Mouse (Mus musculus): ENCODE measurements around the gene Zfp668. TPM values are rescaled to one million over a fixed set of nuclear protein-coding genes. Genes with fewer than 3 reads are reported as not detected.

The Zfp668 gene
- polyA plus RNA-seq, 1 experiment: 18.0 TPM

GRCm38 (mm10) chr7:127912938-127913337 lies 36.3 kb upstream of the Zfp668 start:
- peaks cover 56% of the 10 kb centered on the region for H3K36me3 ChIP-seq (replicated peaks; ENCODE audit: low read length)
- no peaks in the 10 kb centered on the region for H3K9me3 ChIP-seq
- peaks cover 22% of the 10 kb centered on the region for H3K4me1 ChIP-seq
- H3K27me3 ChIP-seq (replicated peaks): no peaks in the 10 kb centered on the region
- H3K4me3 ChIP-seq (replicated peaks): peak overlapping the region; percentile 96
- TF ChIP-seq FLI1 (IDR thresholded peaks at IDR 0.05; ENCODE audit: low read length) (no peak), GATA1 (IDR thresholded peaks at IDR 0.05; ENCODE audit: borderline replicate concordance, low read length) (no peak)

- peaks cover 56% of the 10 kb centered on the region for H3K36me3 ChIP-seq (replicated peaks; ENCODE audit: low read length)
- H3K4me3 ChIP-seq (replicated peaks): peak within 1 kb of the TSS; percentile 96
- H3K27me3 ChIP-seq (replicated peaks): no peaks in the 10 kb centered on the region
- H3K4me1 ChIP-seq: peaks cover 22% of the 10 kb centered on the region
- TF ChIP-seq FLI1 (IDR thresholded peaks at IDR 0.05; ENCODE audit: low read length) (no peak), GATA1 (IDR thresholded peaks at IDR 0.05; ENCODE audit: borderline replicate concordance, low read length) (no peak)
- no peaks in the 10 kb centered on the region for H3K9me3 ChIP-seq
Observed at GRCm38 (mm10) chr7:127912190-127912871, 35.7 kb upstream of the Zfp668 start, which contains the start of gene Kat8. TSS of gene Kat8 (plus strand) at chr7:127912516.

GRCm38 (mm10) chr7:127908656-127909055 lies 32.0 kb upstream of the Zfp668 start:
- TF ChIP-seq FLI1 (IDR thresholded peaks at IDR 0.05; ENCODE audit: low read length) (no peak), GATA1 (IDR thresholded peaks at IDR 0.05; ENCODE audit: borderline replicate concordance, low read length) (no peak)
- no peak overlapping the region for H3K4me3 ChIP-seq (replicated peaks)
- no peaks in the 10 kb centered on the region for H3K27me3 ChIP-seq (replicated peaks)
- H3K4me1 ChIP-seq: peaks cover 31% of the 10 kb centered on the region
- H3K36me3 ChIP-seq (replicated peaks; ENCODE audit: low read length): peaks cover 55% of the 10 kb centered on the region
- H3K9me3 ChIP-seq: no peaks in the 10 kb centered on the region

- H3K4me3 ChIP-seq (replicated peaks): no peak overlapping the region
- H3K27me3 ChIP-seq (replicated peaks): no peaks in the 10 kb centered on the region
- peaks cover 25% of the 10 kb centered on the region for H3K4me1 ChIP-seq
- peaks cover 55% of the 10 kb centered on the region for H3K36me3 ChIP-seq (replicated peaks; ENCODE audit: low read length)
- no peaks in the 10 kb centered on the region for H3K9me3 ChIP-seq
- TF ChIP-seq GATA1 (IDR thresholded peaks at IDR 0.05; ENCODE audit: borderline replicate concordance, low read length) (no peak), FLI1 (IDR thresholded peaks at IDR 0.05; ENCODE audit: low read length) (no peak)
Observed at GRCm38 (mm10) chr7:127907939-127908338, 31.3 kb upstream of the Zfp668 start.

GRCm38 (mm10) chr7:127903971-127904796 lies 27.6 kb upstream of the Zfp668 start, which contains the start of gene Bckdk:
TSS of gene Bckdk (plus strand) at chr7:127904082.
- no peaks in the 10 kb centered on the region for H3K27me3 ChIP-seq (replicated peaks)
- H3K4me1 ChIP-seq: peaks cover 37% of the 10 kb centered on the region

GRCm38 (mm10) chr7:127901772-127902171 lies 25.1 kb upstream of the Zfp668 start:
- Histone ChIP-seq H3K9me3 (no peaks in the 10 kb centered on the region), H3K4me3 (replicated peaks) (no peak overlapping the region), H3K36me3 (replicated peaks; ENCODE audit: low read length) (peaks cover 20% of the 10 kb centered on the region), H3K4me1 (peaks cover 59% of the 10 kb centered on the region), H3K27me3 (replicated peaks) (no peaks in the 10 kb centered on the region)
- TF ChIP-seq GATA1 (IDR thresholded peaks at IDR 0.05; ENCODE audit: borderline replicate concordance, low read length) (no peak), FLI1 (IDR thresholded peaks at IDR 0.05; ENCODE audit: low read length) (no peak)

More at GRCm38 (mm10) chr7:127903971-127904796, 27.6 kb upstream of the Zfp668 start, which contains the start of gene Bckdk:
- TF ChIP-seq FLI1 (IDR thresholded peaks at IDR 0.05; ENCODE audit: low read length) (no peak), GATA1 (IDR thresholded peaks at IDR 0.05; ENCODE audit: borderline replicate concordance, low read length) (no peak)
- no peaks in the 10 kb centered on the region for H3K9me3 ChIP-seq
- peaks cover 44% of the 10 kb centered on the region for H3K36me3 ChIP-seq (replicated peaks; ENCODE audit: low read length)
- peak within 1 kb of the TSS; percentile 93 for H3K4me3 ChIP-seq (replicated peaks)

- TF ChIP-seq GATA1 (IDR thresholded peaks at IDR 0.05; ENCODE audit: borderline replicate concordance, low read length) (no peak), FLI1 (IDR thresholded peaks at IDR 0.05; ENCODE audit: low read length) (no peak)
- H3K9me3 ChIP-seq: no peaks in the 10 kb centered on the region
- peaks cover 3% of the 10 kb centered on the region for H3K36me3 ChIP-seq (replicated peaks; ENCODE audit: low read length)
- no peaks in the 10 kb centered on the region for H3K27me3 ChIP-seq (replicated peaks)
- H3K4me3 ChIP-seq (replicated peaks): no peak overlapping the region
- H3K4me1 ChIP-seq: peaks cover 68% of the 10 kb centered on the region
Observed at GRCm38 (mm10) chr7:127899997-127900396, 23.4 kb upstream of the Zfp668 start.

- H3K27me3 ChIP-seq (replicated peaks): no peaks in the 10 kb centered on the region
- H3K36me3 ChIP-seq (replicated peaks; ENCODE audit: low read length): peaks cover 12% of the 10 kb centered on the region
- no peaks in the 10 kb centered on the region for H3K9me3 ChIP-seq
- peaks cover 68% of the 10 kb centered on the region for H3K4me1 ChIP-seq
- no peak overlapping the region for H3K4me3 ChIP-seq (replicated peaks)
- TF ChIP-seq FLI1 (IDR thresholded peaks at IDR 0.05; ENCODE audit: low read length): no peak
- no peak for TF ChIP-seq GATA1 (IDR thresholded peaks at IDR 0.05; ENCODE audit: borderline replicate concordance, low read length)
Observed at GRCm38 (mm10) chr7:127898179-127898956, 21.7 kb upstream of the Zfp668 start.

- no peak for TF ChIP-seq FLI1 (IDR thresholded peaks at IDR 0.05; ENCODE audit: low read length)
- no peak for TF ChIP-seq GATA1 (IDR thresholded peaks at IDR 0.05; ENCODE audit: borderline replicate concordance, low read length)
- H3K9me3 ChIP-seq: no peaks in the 10 kb centered on the region
- no peaks in the 10 kb centered on the region for H3K27me3 ChIP-seq (replicated peaks)
- H3K4me1 ChIP-seq: peaks cover 66% of the 10 kb centered on the region
- H3K4me3 ChIP-seq (replicated peaks): no peak overlapping the region
- H3K36me3 ChIP-seq (replicated peaks; ENCODE audit: low read length): peaks cover 20% of the 10 kb centered on the region
Observed at GRCm38 (mm10) chr7:127897542-127897941, 20.9 kb upstream of the Zfp668 start.
